Mouse (Mus musculus) urinary bladder, postnatal 4 days (tissue): ENCODE measurements around the gene Crhr1.
"Not testable (repeated sequence)": the region's sequence is repeated elsewhere in the genome, so short reads cannot be mapped to it uniquely, and the experiment has no call there.

Experiments
- DNase-seq, 2 experiments: peaks; one replicate each; pipeline ENCODE4 v3.0.0; 2021 to 2022; ENCODE audit warnings: low spot score in 2 of 2

Crhr1 gene

DNA sequence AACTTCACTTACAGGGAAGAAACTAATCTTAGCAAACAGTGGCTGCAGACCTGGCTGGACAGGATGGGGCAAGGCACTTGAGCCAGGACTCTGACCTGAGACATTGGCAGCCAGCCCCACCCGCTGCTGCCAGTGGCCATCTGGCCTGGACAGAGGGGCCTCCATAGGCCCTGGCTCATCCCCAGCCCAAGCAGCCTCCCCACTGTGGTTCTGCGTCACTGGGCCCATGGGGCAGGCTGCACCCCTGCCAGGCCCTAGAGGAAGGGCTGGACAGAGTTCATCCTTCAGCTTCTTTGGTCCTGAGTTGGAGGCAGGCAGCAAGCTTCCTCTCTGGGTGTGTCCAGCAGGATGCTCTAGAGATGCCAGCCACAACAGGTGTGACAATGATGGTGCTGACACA, 57.4 kb downstream of the Crhr1 start:
- no peak for DNase-seq

GRCm38 (mm10) chr11:104195382-104195781, 62.7 kb downstream of the Crhr1 start:
- no peak for DNase-seq

DNA sequence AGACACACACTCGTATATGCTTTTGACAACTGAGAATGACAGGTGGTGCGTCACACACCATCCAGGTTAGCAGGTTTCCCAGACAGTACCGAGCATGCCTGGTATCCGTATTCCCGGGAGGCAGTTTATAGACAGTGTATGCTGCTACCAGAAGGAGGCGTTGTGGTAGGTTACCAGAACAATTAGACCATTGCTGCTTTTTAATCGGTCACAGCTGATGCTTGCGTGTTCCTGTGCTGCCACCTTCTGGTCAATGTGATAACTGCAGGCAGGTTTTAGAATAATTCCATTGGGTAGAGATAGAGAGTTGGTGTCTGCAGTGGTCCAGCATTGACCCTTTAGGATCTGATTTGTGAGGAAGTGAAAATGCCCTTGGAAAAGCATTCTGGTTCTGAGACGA, 63.1 kb downstream of the Crhr1 start:
- peak; percentile 36 to 83 for DNase-seq

- no peak for DNase-seq
These were observed 65.2 kb downstream of the Crhr1 start for GRCm38 (mm10) chr11:104197861-104198260.

- no peak for DNase-seq
These were observed 70.6 kb downstream of the Crhr1 start for GRCm38 (mm10) chr11:104203271-104203670.

GRCm38 (mm10) chr11:104206573-104206972, 73.9 kb downstream of the Crhr1 start:
- no peak for DNase-seq

DNA sequence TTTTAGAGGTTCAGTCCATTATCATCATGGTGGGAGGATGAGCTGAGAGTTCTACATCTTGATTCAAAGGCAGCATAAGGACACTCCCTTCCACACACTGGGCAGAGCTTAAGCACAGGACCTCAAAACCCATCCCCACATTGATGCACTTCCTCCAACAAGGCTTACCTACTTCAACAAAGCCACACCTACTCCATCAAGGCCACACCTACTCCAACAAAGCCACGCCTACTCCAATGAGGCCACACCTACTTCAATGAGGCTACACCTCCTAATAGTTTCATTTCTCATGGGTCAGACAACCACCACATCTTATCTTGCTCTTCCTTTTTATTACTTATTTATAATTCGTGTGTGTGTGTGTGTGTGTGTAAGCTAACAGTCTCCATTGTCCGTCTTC, 76.4 kb downstream of the Crhr1 start:
- DNase-seq = no peak

DNA sequence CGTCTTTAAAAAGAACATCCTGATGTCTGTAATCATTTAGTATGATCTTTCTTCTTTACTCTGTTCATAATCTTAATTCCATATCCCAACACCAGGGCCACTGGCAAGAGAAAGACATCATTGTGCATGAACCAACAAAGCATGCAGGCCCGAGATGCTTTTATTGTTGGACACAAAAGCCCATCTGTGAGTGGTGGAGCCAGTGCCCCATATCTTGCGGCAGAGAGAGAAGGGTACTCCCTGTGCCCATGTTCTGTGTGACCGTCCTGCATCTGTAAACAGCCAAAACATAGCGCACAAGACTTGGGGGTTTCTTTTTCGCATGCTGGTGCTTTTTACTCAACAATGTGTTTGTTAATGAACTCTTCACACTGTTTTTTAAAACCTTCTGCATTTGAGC, 78.6 kb downstream of the Crhr1 start:
- DNase-seq = no peak

GRCm38 (mm10) chr11:104214128-104214527, 81.5 kb downstream of the Crhr1 start:
- not testable (repeated sequence) for DNase-seq

DNA sequence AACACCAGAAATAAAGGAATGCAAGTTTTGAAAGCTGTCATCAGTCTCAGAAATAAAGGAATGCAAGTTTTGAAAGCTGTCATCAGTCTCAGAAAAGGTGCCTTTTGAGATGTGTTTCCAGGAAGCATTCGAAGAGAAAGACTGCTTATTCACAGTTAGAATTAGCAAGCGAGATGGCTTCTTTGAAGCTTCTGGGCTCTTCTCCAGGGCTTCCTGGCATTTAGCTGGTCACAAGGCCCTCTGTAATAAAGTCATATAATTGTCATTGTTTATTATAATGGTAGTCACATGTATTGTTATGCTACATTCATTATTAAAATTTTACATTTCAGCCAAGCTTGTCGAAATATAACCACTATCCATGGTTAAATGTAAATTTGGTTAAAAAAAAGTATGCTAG, 85.4 kb downstream of the Crhr1 start:
- no peak for DNase-seq

- no peak for DNase-seq
These were observed 87.6 kb downstream of the Crhr1 start for GRCm38 (mm10) chr11:104220291-104220690.

GRCm38 (mm10) chr11:104221751-104222150, 89.1 kb downstream of the Crhr1 start:
- no peak for DNase-seq

DNA sequence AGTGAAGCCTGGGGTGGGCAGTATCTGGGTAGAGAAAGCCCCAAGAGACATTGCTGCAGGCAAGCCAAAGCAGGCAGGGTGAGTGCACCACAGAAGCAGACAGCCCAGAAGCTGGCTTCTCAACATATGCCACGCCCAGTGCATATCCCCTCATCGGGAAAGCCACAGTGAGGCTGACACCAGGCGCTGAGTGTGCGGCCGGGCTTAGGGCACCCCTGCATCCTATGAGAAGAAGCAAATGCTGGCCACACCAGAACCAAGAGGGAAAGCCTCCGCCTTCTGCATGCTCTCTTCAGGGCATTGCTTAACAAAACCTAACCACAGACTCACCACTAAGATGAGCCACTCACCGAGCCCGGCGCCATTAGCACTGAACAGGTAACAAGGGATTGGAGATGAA, 90.6 kb downstream of the Crhr1 start:
- no peak for DNase-seq
